Mouse (Mus musculus): ENCODE measurements around the gene Lsm3. TPM values are rescaled to one million over a fixed set of nuclear protein-coding genes. Genes with fewer than 3 reads are reported as not detected.

The Lsm3 gene
- 68.5 to 80.2 TPM (median 74.2 TPM) in 4 replicates for total RNA-seq (2023)

GRCm38 (mm10) chr6:91515545-91516449 is at the start of gene Lsm3, which contains the start of gene Xpc:
Gene Lsm3 (plus strand): TSS chr6:91515928.
Gene Xpc (minus strand): TSS chr6:91515888.

GRCm38 (mm10) chr6:91472868-91473804 is 42.6 kb upstream of the Lsm3 start, which contains the start of the genes Chchd4 and Tmem43:
Gene Chchd4 (minus strand): TSS chr6:91473546.
Gene Tmem43 (plus strand): TSS chr6:91473703.

Other genes starting within 250 kb of the Lsm3 start
- gene Wnt7a, start 104.6 kb upstream of the Lsm3 start, total RNA-seq (2023): not detected in 4 replicates
- 14.2 to 17.3 TPM (median 15.8 TPM) in 4 replicates for gene Chchd4, start 42.4 kb upstream of the Lsm3 start, total RNA-seq (2023)
- gene Tmem43, start 42.2 kb upstream of the Lsm3 start, total RNA-seq (2023): 26.5 to 29.9 TPM (median 28.2 TPM) in 4 replicates
- gene Xpc, start within 50 bp of the Lsm3 start, total RNA-seq (2023): 16.7 to 20.8 TPM (median 19.5 TPM) in 4 replicates
- gene Slc6a6, start 168.1 kb downstream of the Lsm3 start, total RNA-seq (2023): 108 to 112 TPM (median 109 TPM) in 4 replicates